Mouse (Mus musculus) spleen, adult 2 months (tissue): Measurements from ENCODE around the gene Galnt12.
"Not testable (repeated sequence)": the region's sequence is repeated elsewhere in the genome, so short reads cannot be mapped to it uniquely, and the experiment has no call there.

ENCODE experiments used
- CTCF ChIP-seq: fragments of 200-500 bp; IDR thresholded peaks from 2 replicates; pipeline ENCODE4 v1.5.1; 2011; ENCODE audit warnings: mild to moderate bottlenecking, inconsistent platforms; ENCODE audit not compliant: insufficient read depth, insufficient read length, insufficient replicate concordance; ENCODE audit errors: extremely low read depth
- POLR2A ChIP-seq: fragments of 200-500 bp; IDR thresholded peaks from 2 replicates; pipeline ENCODE4 v1.6.1; 2011; ENCODE audit warnings: low read depth, low read length, inconsistent platforms

GRCm38 (mm10) chr4:47055170-47055569 is 36.5 kb upstream of the Galnt12 start:
- TF ChIP-seq POLR2A, CTCF: not testable (repeated sequence)
